Mouse (Mus musculus) liver, embryonic 14.5 days (tissue): Measurements from ENCODE around the gene Gm11492. TPM values are rescaled to one million over a fixed set of nuclear protein-coding genes. Genes with fewer than 3 reads are reported as not detected.

ENCODE experiments used
- ATAC-seq: fragments of 200-750 bp; cut with Nextera tagmentation; 2 replicates; pipeline ENCODE4 v1.8.0; 2017; ENCODE audit warnings: moderate number of reproducible peaks, mild to moderate bottlenecking, moderate library complexity; ENCODE audit not compliant: insufficient read depth
- DNase-seq, 3 experiments: peaks; one replicate each; pipeline ENCODE4 v3.0.0-alpha.2; 2012 to 2013; ENCODE audit warnings: low read depth in 3 of 3, low spot score in 3 of 3
- H3K27ac ChIP-seq: fragments of 300-500 bp; sonication (generic); 2 replicates; pipeline ENCODE4 v1.5.1; 2014; ENCODE audit warnings: moderate library complexity, mild to moderate bottlenecking, control low read depth, inconsistent platforms
- H3K27me3 ChIP-seq: fragments of 300-500 bp; sonication (generic); 2 replicates; pipeline ENCODE4 v1.6.1; 2014; ENCODE audit warnings: mild to moderate bottlenecking, low read length, moderate library complexity; ENCODE audit not compliant: control insufficient read depth, insufficient read depth
- H3K36me3 ChIP-seq: fragments of 300-500 bp; sonication (generic); replicated peaks from 2 replicates; pipeline ENCODE4 v1.6.1; 2014; ENCODE audit warnings: low read depth; ENCODE audit not compliant: control insufficient read depth, insufficient read depth
- H3K4me1 ChIP-seq, 2 experiments: fragments of 200-500 bp in 1 of 2; fragments of 300-500 bp in 1 of 2; sonication (generic) in 1 of 2; replicated peaks; 2 replicates each; pipeline ENCODE4 v1.6.1; 2012 to 2014; ENCODE audit warnings: antibody characterized with exemption in 1 of 2, inconsistent platforms in 1 of 2, low read length in 1 of 2; ENCODE audit not compliant: control insufficient read depth in 2 of 2, insufficient read depth in 2 of 2
- H3K4me2 ChIP-seq: fragments of 300-500 bp; sonication (generic); 2 replicates; pipeline ENCODE4 v1.6.1; 2014; ENCODE audit warnings: low read depth, mild to moderate bottlenecking, control low read depth, moderate library complexity
- H3K4me3 ChIP-seq, 2 experiments: fragments of 200-500 bp in 1 of 2; fragments of 300-500 bp in 1 of 2; sonication (generic) in 1 of 2; 2 replicates each; pipeline ENCODE4 v1.5.1; 2012 to 2014; ENCODE audit warnings: low read depth in 2 of 2, low read length in 2 of 2, mild to moderate bottlenecking in 2 of 2, control low read depth in 1 of 2, inconsistent platforms in 1 of 2, moderate library complexity in 1 of 2; ENCODE audit not compliant: insufficient read depth in 1 of 2
- H3K9ac ChIP-seq: fragments of 300-500 bp; sonication (generic); replicated peaks from 2 replicates; pipeline ENCODE4 v1.6.1; 2014; ENCODE audit warnings: mild to moderate bottlenecking, control low read depth, moderate library complexity
- H3K9me3 ChIP-seq: fragments of 300-500 bp; sonication (generic); 2 replicates; pipeline ENCODE4 v1.6.1; 2016; ENCODE audit warnings: low read length, mixed read lengths; ENCODE audit not compliant: control insufficient read depth
- CTCF ChIP-seq: IDR thresholded peaks from 2 replicates; pipeline ENCODE4 v1.5.1; 2016; ENCODE audit warnings: antibody characterized with exemption, low read depth, control low read depth
- EP300 ChIP-seq: IDR thresholded peaks from 2 replicates; pipeline ENCODE4 v1.6.1; 2016; ENCODE audit warnings: antibody characterized with exemption, low read depth
- WGBS: fragments of 180-500 bp; shearing (Covaris S2); extraction: QIAGEN DNeasy Blood & Tissue Kit; methylation state at CpG from one replicate; pipeline ENCODE4 v1.1.7; 2014; ENCODE audit not compliant: insufficient replicate concordance; 5-methylcytosine and 5-hydroxymethylcytosine counted together
- polyA plus RNA-seq, 2 experiments: library from polyadenylated mRNA; depleted of rRNA in 1 of 2; stranded (reverse) in 1 of 2; unstranded in 1 of 2; fragments of >200 nt; fragmentation: Nextera tagmentation in 1 of 2; extraction: Ambion mirVana in 1 of 2; gene quantifications; 2 replicates each; pipeline versions ENCODE4 v1.2.1 to v1.2.3; 2012 to 2014

Gene Gm11492
- polyA plus RNA-seq, 2 experiments: not detected

- whole genome bisulfite sequencing: 55% methylated on average over 4 of the region's 4 CpGs
- DNase-seq: no peak
Measured at GRCm38 (mm10) chr11:87553342-87553741, 13.1 kb upstream of the Gm11492 start.

GRCm38 (mm10) chr11:87554386-87554785 is 12.1 kb upstream of the Gm11492 start:
- H3K9ac ChIP-seq: no peak overlapping the region
- ATAC-seq: no peak
- no peak for DNase-seq
- no peaks in the 10 kb centered on the region for H3K4me1 ChIP-seq
- no peak overlapping the region for H3K4me2 ChIP-seq
- H3K4me3 ChIP-seq: no peak overlapping the region
- H3K36me3 ChIP-seq: no peaks in the 10 kb centered on the region
- no peaks in the 10 kb centered on the region for H3K27me3 ChIP-seq
- H3K9me3 ChIP-seq: no peaks in the 10 kb centered on the region
- H3K27ac ChIP-seq: no peak overlapping the region
- no peak for TF ChIP-seq CTCF
- no peak for TF ChIP-seq EP300
- 61% methylated on average over 5 of the region's 5 CpGs for WGBS

More at GRCm38 (mm10) chr11:87553342-87553741, 13.1 kb upstream of the Gm11492 start:
- Histone ChIP-seq H3K4me1 (no peaks in the 10 kb centered on the region), H3K9me3 (no peaks in the 10 kb centered on the region), H3K9ac (no peak overlapping the region), H3K27me3 (no peaks in the 10 kb centered on the region), H3K4me2 (no peak overlapping the region), H3K4me3 (no peak overlapping the region), H3K27ac (no peak overlapping the region), H3K36me3 (no peaks in the 10 kb centered on the region)
- no peak for ATAC-seq
- no peak for TF ChIP-seq CTCF
- no peak for TF ChIP-seq EP300

- Histone ChIP-seq H3K9ac (no peak overlapping the region), H3K9me3 (no peaks in the 10 kb centered on the region), H3K4me3 (no peak overlapping the region), H3K27ac (no peak overlapping the region), H3K27me3 (no peaks in the 10 kb centered on the region), H3K4me2 (no peak overlapping the region), H3K36me3 (no peaks in the 10 kb centered on the region), H3K4me1 (no peaks in the 10 kb centered on the region)
- DNase-seq (no peak), ATAC-seq (no peak)
- no peak for TF ChIP-seq EP300
- TF ChIP-seq CTCF: no peak
- 13% methylated on average over 2 of the region's 2 CpGs for WGBS
Measured at GRCm38 (mm10) chr11:87555106-87555703, 11.2 kb upstream of the Gm11492 start.

- Histone ChIP-seq H3K36me3 (no peaks in the 10 kb centered on the region), H3K4me3 (no peak overlapping the region), H3K4me2 (no peak overlapping the region), H3K4me1 (no peaks in the 10 kb centered on the region; a peak in 1 of 4 replicates), H3K9me3 (no peaks in the 10 kb centered on the region), H3K27ac (no peak overlapping the region), H3K27me3 (no peaks in the 10 kb centered on the region), H3K9ac (no peak overlapping the region)
- 55% methylated on average over 6 of the region's 6 CpGs for WGBS
- no peak for TF ChIP-seq EP300
- TF ChIP-seq CTCF: no peak
- ATAC-seq (no peak), DNase-seq (no peak)
Measured at GRCm38 (mm10) chr11:87561208-87561607, 5.2 kb upstream of the Gm11492 start.

- Histone ChIP-seq H3K9ac (no peak within 1 kb of the TSS), H3K4me3 (no peak within 1 kb of the TSS), H3K27me3 (no peaks in the 10 kb centered on the region), H3K9me3 (no peaks in the 10 kb centered on the region), H3K4me2 (no peak within 1 kb of the TSS), H3K36me3 (no peaks in the 10 kb centered on the region), H3K27ac (no peak within 1 kb of the TSS), H3K4me1 (no peaks in the 10 kb centered on the region; a peak in 1 of 4 replicates)
- 64% methylated on average over 7 of the region's 7 CpGs for WGBS
- TF ChIP-seq EP300 (no peak), CTCF (no peak)
- DNase-seq: no peak
- no peak for ATAC-seq
Measured at GRCm38 (mm10) chr11:87568255-87568953, 2.0 kb downstream of the Gm11492 start, which contains the start of gene Sept4. Sept4 (plus strand) TSS chr11:87568903.
